Mouse (Mus musculus): ENCODE measurements around the gene Atp5j2. TPM values are rescaled to one million over a fixed set of nuclear protein-coding genes. Genes with fewer than 3 reads are reported as not detected.

Gene Atp5j2
- polyA plus RNA-seq, 1 experiment from 2014 or later: 523 TPM

DNA sequence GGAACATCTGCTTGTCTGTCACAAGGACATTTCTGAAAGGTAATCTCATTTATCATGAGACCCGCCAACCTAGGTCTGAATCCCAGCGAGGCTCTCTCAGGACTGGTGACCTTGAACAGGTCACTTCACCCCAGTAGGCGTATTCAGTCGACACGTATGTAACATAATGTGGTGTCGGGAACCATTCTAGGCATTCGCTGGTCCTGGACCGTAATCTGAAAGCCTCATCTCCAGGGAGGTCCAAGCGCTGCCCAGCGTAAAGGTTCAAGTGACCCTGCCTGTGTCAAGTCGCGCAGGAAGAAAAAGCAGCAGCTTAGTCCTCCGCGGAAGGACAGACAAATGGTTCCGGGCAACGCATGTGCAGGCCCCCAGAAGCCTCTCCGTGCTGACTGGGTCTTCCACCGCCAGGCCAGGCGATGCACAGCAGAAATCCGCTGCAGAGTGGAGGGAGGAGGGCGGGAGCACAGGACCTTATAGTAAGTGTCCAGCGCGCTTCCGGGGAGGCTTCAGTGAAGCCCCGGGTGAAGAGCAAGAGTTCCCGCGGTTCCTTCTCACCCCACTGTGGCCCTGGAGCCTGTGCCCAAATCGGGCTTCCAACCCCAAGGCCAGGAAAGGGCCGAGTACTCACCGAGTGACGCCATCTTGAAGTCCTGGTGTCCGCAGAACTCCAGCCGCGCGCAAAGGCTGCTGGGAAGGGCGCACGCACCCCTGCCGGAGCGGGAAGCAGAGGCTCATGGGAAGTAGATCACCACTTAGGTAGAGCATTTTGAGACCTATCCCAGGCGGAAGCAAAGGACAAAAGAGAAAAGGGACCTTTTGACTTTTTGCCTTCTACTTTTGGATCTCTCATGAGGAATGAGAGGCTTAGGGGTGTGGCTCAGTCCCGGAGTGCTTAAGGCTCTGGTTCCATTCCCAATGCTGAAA lies 725 bp downstream of the Atp5j2 start:
- Histone ChIP-seq H3K9me3 (no peaks in the 10 kb centered on the region), H3K4me1 (peaks cover 20% of the 10 kb centered on the region), H3K36me3 (replicated peaks) (peaks cover 62% of the 10 kb centered on the region), H3K4me3 (peak overlapping the region; percentile 96), H3K27me3 (replicated peaks; ENCODE audit: low read depth, poor library complexity, severe bottlenecking) (no peaks in the 10 kb centered on the region), H3K27ac (replicated peaks) (peak overlapping the region; percentile 97)
- WGBS: 1% methylated on average over 41 of the region's 41 CpGs
- peak; percentile 94 for DNase-seq (ENCODE audit: low spot score)

GRCm38 (mm10) chr5:145190373-145190772 lies 1.5 kb downstream of the Atp5j2 start:
- Histone ChIP-seq H3K4me3 (peak overlapping the region; percentile 96), H3K4me1 (peaks cover 20% of the 10 kb centered on the region), H3K36me3 (replicated peaks) (peaks cover 63% of the 10 kb centered on the region), H3K9me3 (no peaks in the 10 kb centered on the region), H3K27me3 (replicated peaks; ENCODE audit: low read depth, poor library complexity, severe bottlenecking) (no peaks in the 10 kb centered on the region), H3K27ac (replicated peaks) (peak overlapping the region; percentile 97)
- 61% methylated on average over 5 of the region's 5 CpGs for WGBS
- no peak for DNase-seq (ENCODE audit: low spot score)

DNA sequence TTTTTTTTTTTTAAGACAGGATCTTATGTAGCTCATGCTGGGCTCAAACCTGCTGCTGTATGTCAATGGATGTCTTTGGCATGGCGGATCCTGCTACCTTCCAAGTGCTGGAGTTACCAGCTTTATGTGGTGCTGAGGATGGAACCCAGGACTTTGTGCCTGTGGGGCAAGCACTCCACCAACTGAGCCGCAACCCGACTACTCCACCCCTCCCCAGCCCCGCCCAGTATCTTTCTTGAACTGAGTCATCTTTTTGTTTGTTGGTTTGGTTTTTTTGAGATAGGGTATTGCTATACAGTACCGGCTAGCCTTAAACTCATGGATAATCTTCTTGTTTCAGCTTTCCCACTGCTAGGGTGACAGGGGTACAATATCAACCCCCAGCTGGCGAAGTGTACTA lies 2.4 kb downstream of the Atp5j2 start:
- no peak overlapping the region for H3K27ac ChIP-seq (replicated peaks)
- 94% methylated on average over 6 of the region's 6 CpGs for WGBS
- peaks cover 63% of the 10 kb centered on the region for H3K36me3 ChIP-seq (replicated peaks)
- no peak for DNase-seq (ENCODE audit: low spot score)
- no peaks in the 10 kb centered on the region for H3K9me3 ChIP-seq
- no peaks in the 10 kb centered on the region for H3K27me3 ChIP-seq (replicated peaks; ENCODE audit: low read depth, poor library complexity, severe bottlenecking)
- peaks cover 20% of the 10 kb centered on the region for H3K4me1 ChIP-seq
- no peak overlapping the region; the same call in 1 of the 2 replicates for H3K4me3 ChIP-seq

GRCm38 (mm10) chr5:145185244-145185643 lies 6.6 kb downstream of the Atp5j2 start:
- H3K36me3 ChIP-seq (replicated peaks): peaks cover 95% of the 10 kb centered on the region
- no peaks in the 10 kb centered on the region for H3K27me3 ChIP-seq (replicated peaks; ENCODE audit: low read depth, poor library complexity, severe bottlenecking)
- no peaks in the 10 kb centered on the region for H3K9me3 ChIP-seq
- no peak overlapping the region for H3K27ac ChIP-seq (replicated peaks)
- WGBS: 89% methylated on average over 2 of the region's 2 CpGs
- H3K4me1 ChIP-seq: peaks cover 9% of the 10 kb centered on the region
- no peak overlapping the region for H3K4me3 ChIP-seq
- DNase-seq (ENCODE audit: low spot score): no peak

DNA sequence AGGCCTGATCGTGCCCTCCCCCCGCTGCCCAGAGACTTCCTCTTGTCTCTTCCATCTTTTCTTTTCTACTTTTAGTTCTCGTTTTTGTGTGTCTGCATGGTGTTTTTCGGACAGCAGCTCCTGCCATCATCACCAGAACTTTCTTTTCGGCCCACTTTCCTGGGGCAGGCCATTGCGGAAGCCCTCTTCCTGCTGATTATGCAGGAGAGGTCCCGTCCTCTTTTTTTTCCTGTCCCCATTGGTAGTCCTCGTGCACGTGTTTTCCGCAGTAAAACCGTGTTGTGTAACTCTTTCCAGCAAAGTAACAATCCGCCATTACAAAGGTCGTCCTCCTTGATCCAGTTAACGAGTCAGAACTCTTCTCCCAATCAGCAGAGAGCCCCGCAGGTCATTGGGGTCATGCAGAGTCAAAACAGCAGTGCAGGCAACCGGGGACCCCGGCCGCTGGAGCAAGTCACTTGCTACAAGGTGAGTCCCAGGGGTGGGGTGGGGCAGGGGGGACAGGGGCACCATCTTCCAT lies 13.3 kb downstream of the Atp5j2 start:
- 82% methylated on average over 18 of the region's 18 CpGs for WGBS
- no peaks in the 10 kb centered on the region for H3K4me1 ChIP-seq

GRCm38 (mm10) chr5:145167306-145167661 lies 24.6 kb downstream of the Atp5j2 start:
- no peaks in the 10 kb centered on the region for H3K27me3 ChIP-seq (replicated peaks; ENCODE audit: low read depth, poor library complexity, severe bottlenecking)
- under 1% methylated on average over 28 of the region's 28 CpGs for WGBS
- no peaks in the 10 kb centered on the region for H3K9me3 ChIP-seq
- H3K27ac ChIP-seq (replicated peaks): peak overlapping the region; percentile 92
- peak overlapping the region; percentile 87 for H3K4me3 ChIP-seq
- DNase-seq (ENCODE audit: low spot score): no peak
- peaks cover 57% of the 10 kb centered on the region for H3K36me3 ChIP-seq (replicated peaks)
- peaks cover 33% of the 10 kb centered on the region for H3K4me1 ChIP-seq

More for the DNA sequence above, 13.3 kb downstream of the Atp5j2 start:
- no peak overlapping the region for H3K4me3 ChIP-seq
- H3K36me3 ChIP-seq (replicated peaks): peaks cover 100% of the 10 kb centered on the region
- H3K9me3 ChIP-seq: no peaks in the 10 kb centered on the region
- H3K27me3 ChIP-seq (replicated peaks; ENCODE audit: low read depth, poor library complexity, severe bottlenecking): no peaks in the 10 kb centered on the region
- no peak for DNase-seq (ENCODE audit: low spot score)
- H3K27ac ChIP-seq (replicated peaks): no peak overlapping the region

DNA sequence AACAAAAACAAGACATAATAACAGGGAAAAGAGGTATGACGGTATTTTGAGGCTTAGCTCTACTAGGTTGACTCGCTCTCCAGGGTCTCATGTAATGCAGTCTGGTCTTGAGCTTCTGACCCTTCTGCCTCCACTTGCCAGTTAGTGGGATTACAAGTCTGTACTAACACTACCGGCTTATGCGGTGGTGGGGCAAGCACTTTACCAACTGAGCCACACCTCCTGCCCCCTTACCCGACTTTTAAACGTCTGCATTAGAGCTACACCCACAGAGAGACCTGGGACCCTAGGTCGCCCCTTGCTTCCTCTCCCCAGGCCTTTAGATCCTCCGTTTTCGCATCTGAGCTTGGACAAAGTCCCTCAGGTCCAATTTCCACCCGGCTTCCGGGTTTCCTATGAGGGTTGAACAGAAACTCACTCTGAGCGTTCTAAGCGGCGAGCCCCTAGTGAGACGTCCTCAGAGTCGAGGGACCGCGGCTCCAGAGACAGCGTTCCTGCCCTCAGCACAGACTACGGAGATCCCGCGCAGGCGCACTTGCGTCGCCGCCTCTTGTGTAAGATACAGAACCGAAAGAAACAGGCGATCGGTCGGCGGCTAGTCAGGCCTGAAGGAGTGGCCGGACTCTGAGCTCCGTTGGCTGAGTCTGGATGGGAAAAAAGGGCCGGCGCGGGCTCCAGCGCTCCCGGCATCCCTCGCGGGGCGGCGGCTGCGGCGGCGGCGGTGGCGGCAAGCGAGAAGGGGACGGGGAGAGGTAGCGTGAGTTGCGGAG lies 25.1 kb downstream of the Atp5j2 start, which contains the start of the genes Ptcd1 and Cpsf4:
Ptcd1 (minus strand) TSS at position 573 of the 770 bp plus-strand sequence.
Cpsf4 (plus strand) TSS at position 678 of the 770 bp plus-strand sequence.
- Histone ChIP-seq H3K4me1 (peaks cover 33% of the 10 kb centered on the region), H3K36me3 (replicated peaks) (peaks cover 56% of the 10 kb centered on the region), H3K27ac (replicated peaks) (peak within 1 kb of the TSS; percentile 92), H3K9me3 (no peaks in the 10 kb centered on the region), H3K27me3 (replicated peaks; ENCODE audit: low read depth, poor library complexity, severe bottlenecking) (no peaks in the 10 kb centered on the region), H3K4me3 (peak within 1 kb of the TSS; percentile 87)
- under 1% methylated on average over 51 of the region's 51 CpGs for WGBS
- peak; percentile 99 for DNase-seq (ENCODE audit: low spot score)

- no peak overlapping the region for H3K27ac ChIP-seq (replicated peaks)
- no peak overlapping the region for H3K4me3 ChIP-seq
- no peak for DNase-seq (ENCODE audit: low spot score)
- no peaks in the 10 kb centered on the region for H3K27me3 ChIP-seq (replicated peaks; ENCODE audit: low read depth, poor library complexity, severe bottlenecking)
- WGBS: 86% methylated on average over 15 of the region's 15 CpGs
- H3K36me3 ChIP-seq (replicated peaks): peaks cover 56% of the 10 kb centered on the region
- H3K9me3 ChIP-seq: no peaks in the 10 kb centered on the region
- H3K4me1 ChIP-seq: peaks cover 33% of the 10 kb centered on the region
These were observed 26.7 kb downstream of the Atp5j2 start for GRCm38 (mm10) chr5:145165184-145165583.

DNA sequence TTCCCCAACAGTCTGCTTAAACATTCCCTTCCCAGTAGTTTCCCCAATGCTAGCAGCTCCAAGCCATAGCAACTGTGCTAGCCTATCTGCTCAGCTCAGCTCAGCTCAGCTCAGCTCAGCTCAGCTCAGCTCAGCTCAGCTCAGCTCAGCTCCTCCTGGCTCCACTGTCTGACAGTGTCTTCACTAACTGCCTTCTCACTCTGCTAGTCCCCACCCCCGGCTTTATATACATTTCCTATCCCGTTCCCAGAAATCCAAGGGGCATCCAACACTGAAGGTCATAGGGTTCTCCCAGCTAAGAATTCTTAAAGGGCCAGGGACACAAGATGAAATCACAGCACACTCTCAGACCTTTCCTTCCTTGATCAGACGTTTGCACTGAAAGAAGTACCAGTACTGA lies 27.2 kb downstream of the Atp5j2 start:
- Histone ChIP-seq H3K9me3 (no peaks in the 10 kb centered on the region), H3K27me3 (replicated peaks; ENCODE audit: low read depth, poor library complexity, severe bottlenecking) (no peaks in the 10 kb centered on the region), H3K36me3 (replicated peaks) (peaks cover 57% of the 10 kb centered on the region), H3K4me1 (peaks cover 33% of the 10 kb centered on the region), H3K4me3 (no peak overlapping the region), H3K27ac (replicated peaks) (no peak overlapping the region)
- no peak for DNase-seq (ENCODE audit: low spot score)
- 73% methylated on average over 3 of the region's 3 CpGs for WGBS

- H3K27ac ChIP-seq (replicated peaks): no peak overlapping the region
- no peaks in the 10 kb centered on the region for H3K27me3 ChIP-seq (replicated peaks; ENCODE audit: low read depth, poor library complexity, severe bottlenecking)
- no peaks in the 10 kb centered on the region for H3K9me3 ChIP-seq
- DNase-seq (ENCODE audit: low spot score): no peak
- H3K4me3 ChIP-seq: no peak overlapping the region
- peaks cover 81% of the 10 kb centered on the region for H3K36me3 ChIP-seq (replicated peaks)
- 94% methylated on average over 14 of the region's 14 CpGs for WGBS
- peaks cover 16% of the 10 kb centered on the region for H3K4me1 ChIP-seq
These were observed 30.5 kb downstream of the Atp5j2 start for GRCm38 (mm10) chr5:145161361-145161760.

- WGBS: 91% methylated on average over 5 of the region's 5 CpGs
These were observed 39.2 kb downstream of the Atp5j2 start for GRCm38 (mm10) chr5:145152690-145153089.

DNA sequence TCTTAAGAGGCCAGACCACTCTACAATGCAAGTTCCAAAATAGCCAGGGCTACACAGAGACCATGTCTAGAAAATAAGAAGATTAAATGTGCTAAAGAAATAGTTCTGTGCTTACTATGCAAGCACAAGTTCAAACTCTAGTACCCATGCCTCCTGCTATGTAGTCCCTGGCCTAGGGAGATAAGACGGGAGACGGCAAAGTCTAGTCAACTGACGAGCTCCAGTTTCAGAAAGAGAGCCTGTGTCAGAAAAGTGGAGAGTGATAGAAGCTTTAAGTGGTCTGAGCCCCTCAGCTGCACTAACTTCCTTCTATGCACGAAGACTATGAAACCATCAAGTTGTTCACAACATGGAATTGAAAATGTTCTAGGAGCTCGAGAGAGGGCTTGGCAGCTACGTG lies 42.6 kb downstream of the Atp5j2 start:
- no peaks in the 10 kb centered on the region for H3K27me3 ChIP-seq (replicated peaks; ENCODE audit: low read depth, poor library complexity, severe bottlenecking)
- no peaks in the 10 kb centered on the region for H3K4me1 ChIP-seq
- WGBS: 92% methylated on average over 6 of the region's 6 CpGs
- no peak overlapping the region for H3K27ac ChIP-seq (replicated peaks)
- H3K9me3 ChIP-seq: no peaks in the 10 kb centered on the region
- no peak for DNase-seq (ENCODE audit: low spot score)
- H3K4me3 ChIP-seq: no peak overlapping the region
- peaks cover 100% of the 10 kb centered on the region for H3K36me3 ChIP-seq (replicated peaks)

More at GRCm38 (mm10) chr5:145152690-145153089, 39.2 kb downstream of the Atp5j2 start:
- Histone ChIP-seq H3K4me3 (no peak overlapping the region), H3K4me1 (no peaks in the 10 kb centered on the region), H3K27me3 (replicated peaks; ENCODE audit: low read depth, poor library complexity, severe bottlenecking) (no peaks in the 10 kb centered on the region), H3K9me3 (no peaks in the 10 kb centered on the region), H3K27ac (replicated peaks) (no peak overlapping the region), H3K36me3 (replicated peaks) (peaks cover 92% of the 10 kb centered on the region)
- no peak for DNase-seq (ENCODE audit: low spot score)
